Mouse (Mus musculus): ENCODE results near the gene Rerg.

- TF ChIP-seq POLR2A (IDR thresholded peaks at IDR 0.05; ENCODE audit: extremely low read depth, insufficient read depth, low read length) (no peak), CTCF (IDR thresholded peaks at IDR 0.05; ENCODE audit: extremely low read depth, insufficient read depth, low read length) (no peak)
These were observed 44.9 kb downstream of the Rerg start for GRCm38 (mm10) chr6:137125433-137125832.

Measured in cortical plate, adult 2 months (tissue).